Mouse (Mus musculus): ENCODE data around the gene Svs6.
A peak's percentile ranks its signal among the peaks of the same experiment; 100 is the strongest.
"Not testable (repeated sequence)": the region's sequence is repeated elsewhere in the genome, so short reads cannot be mapped to it uniquely, and the experiment has no call there.

DNA sequence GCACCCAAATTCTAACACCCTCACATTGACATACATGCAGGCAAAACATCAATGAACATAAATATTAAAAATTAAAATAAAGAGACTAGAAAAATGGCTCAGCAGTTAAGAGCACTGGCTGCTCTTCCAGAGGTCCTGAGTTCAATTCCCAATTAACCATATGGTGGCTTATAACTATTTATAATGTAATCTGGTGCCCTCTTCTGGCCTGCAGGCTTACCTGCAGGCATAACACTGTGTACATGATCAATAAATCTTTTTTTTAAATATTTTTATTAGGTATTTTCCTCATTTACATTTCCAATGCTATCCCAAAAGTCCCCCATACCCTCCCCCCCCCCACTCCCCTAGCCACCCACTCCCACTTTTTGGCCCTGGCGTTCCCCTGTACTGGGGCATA is 27.2 kb downstream of the Svs6 start:
- peak; percentile 29 for TF ChIP-seq CTCF (IDR thresholded peaks at IDR 0.05; ENCODE audit: low read depth)
- not testable (repeated sequence) for TF ChIP-seq EP300 (IDR thresholded peaks at IDR 0.05; ENCODE audit: low read depth)
